Mouse (Mus musculus) kidney, adult 11 months (tissue): ENCODE measurements around the gene Aldh1l2.

Experiments used
- DNase-seq: peaks from one replicate; pipeline ENCODE4 v3.0.0; 2022

Aldh1l2 gene

GRCm38 (mm10) chr10:83448582-83448981 is 85.4 kb downstream of the Aldh1l2 start:
- no peak for DNase-seq
